Mouse (Mus musculus) gastrocnemius, postnatal 14 days (tissue): ENCODE data around the gene Gm10985. TPM values are rescaled to one million over a fixed set of nuclear protein-coding genes. Genes with fewer than 3 reads are reported as not detected.
A peak's percentile ranks its signal among the peaks of the same experiment; 100 is the strongest.

Source experiments
- DNase-seq: peaks from one replicate; pipeline ENCODE4 v3.0.0; 2021; ENCODE audit warnings: mixed read lengths
- intact Hi-C: fragments of 180-260 bp; cut with DNase I; formaldehyde crosslinking; loops from one replicate; pipeline ENCODE4 v1.15.1; 2025; ENCODE audit warnings: low total_unique reads
- long read RNA-seq, 2 experiments: library from polyadenylated mRNA; stranded (forward); transcript quantifications; one replicate each; pipeline ENCODE4 v2.0.0; 2021
- total RNA-seq, 2 experiments: library from RNA; stranded (reverse); gene quantifications; 2 replicates each; pipeline ENCODE4 v1.2.3; 2021

Gene Gm10985
- not detected for total RNA-seq
- long read RNA-seq, experiment 1 = 0 reads
- long read RNA-seq, experiment 2 = 0 reads

GRCm38 (mm10) chr3:53844786-53845185 is at the start of gene Gm10985:
Gene Gm10985 (plus strand): TSS chr3:53845086.
- intact Hi-C loops = no loop called here
- DNase-seq = no peak

- DNase-seq = no peak
- intact Hi-C loops = no loop called here
These were observed 48.0 kb upstream of the Gm10985 start for GRCm38 (mm10) chr3:53796933-53797332.

GRCm38 (mm10) chr3:53799671-53800070 is 45.2 kb upstream of the Gm10985 start:
- intact Hi-C loops = no loop called here
- no peak for DNase-seq

- no peak for DNase-seq
- intact Hi-C loops = no loop called here
These were observed 31.4 kb upstream of the Gm10985 start for GRCm38 (mm10) chr3:53813421-53813977.

GRCm38 (mm10) chr3:53834238-53834637 is 10.6 kb upstream of the Gm10985 start:
- no peak for DNase-seq
- intact Hi-C loops = no loop called here

GRCm38 (mm10) chr3:53846206-53846928 is 1.5 kb downstream of the Gm10985 start:
- no peak for DNase-seq
- intact Hi-C loops = no loop called here

GRCm38 (mm10) chr3:53847726-53848125 is 2.8 kb downstream of the Gm10985 start:
- DNase-seq = no peak
- intact Hi-C loops = no loop called here

- no peak for DNase-seq
- intact Hi-C loops = no loop called here
These were observed 3.4 kb downstream of the Gm10985 start for GRCm38 (mm10) chr3:53848262-53848661.

GRCm38 (mm10) chr3:53854261-53854660 is 9.4 kb downstream of the Gm10985 start:
- DNase-seq = no peak
- intact Hi-C loops = no loop called here

- intact Hi-C loops = no loop called here
- DNase-seq = no peak
These were observed 9.9 kb downstream of the Gm10985 start for GRCm38 (mm10) chr3:53854831-53855230.

- intact Hi-C loops = no loop called here
- peak; percentile 95 for DNase-seq
These were observed 18.7 kb downstream of the Gm10985 start, which contains the start of gene Ufm1 for GRCm38 (mm10) chr3:53863383-53864220. Gene Ufm1 (minus strand): TSS chr3:53863830.

GRCm38 (mm10) chr3:53868212-53868611 is 23.3 kb downstream of the Gm10985 start:
- DNase-seq = no peak
- intact Hi-C loops = no loop called here

- intact Hi-C loops = no loop called here
- DNase-seq = no peak
These were observed 24.4 kb downstream of the Gm10985 start for GRCm38 (mm10) chr3:53869263-53869662.

GRCm38 (mm10) chr3:53870482-53870881 is 25.6 kb downstream of the Gm10985 start:
- DNase-seq = no peak
- intact Hi-C loops = no loop called here

- intact Hi-C loops = no loop called here
- DNase-seq = no peak
These were observed 26.7 kb downstream of the Gm10985 start for GRCm38 (mm10) chr3:53871596-53871995.

- no peak for DNase-seq
- intact Hi-C loops = no loop called here
These were observed 46.0 kb downstream of the Gm10985 start for GRCm38 (mm10) chr3:53890619-53891540.
